Mouse (Mus musculus) myocyte (in vitro differentiated cells): ENCODE measurements around the gene Nkain2.

Experiments
- CEBPB ChIP-seq: IDR thresholded peaks from 2 replicates; pipeline ENCODE4 v1.6.1; 2011; ENCODE audit warnings: mild to moderate bottlenecking, moderate library complexity; ENCODE audit not compliant: poor library complexity, insufficient read depth, severe bottlenecking
- E2F4 ChIP-seq: IDR thresholded peaks from one replicate; pipeline ENCODE4 v1.6.1; 2011; ENCODE audit warnings: mild to moderate bottlenecking, control low read depth, moderate library complexity; ENCODE audit not compliant: insufficient read depth
- MAX ChIP-seq: IDR thresholded peaks from one replicate; pipeline ENCODE4 v1.6.1; 2011; ENCODE audit warnings: low read depth, mild to moderate bottlenecking, control low read depth
- MYOD1 ChIP-seq, 3 experiments: IDR thresholded peaks; one replicate each; pipeline ENCODE4 v1.6.1; 2011; ENCODE audit warnings: control low read depth in 2 of 3, low read depth in 2 of 3, mild to moderate bottlenecking in 2 of 3, moderate library complexity in 1 of 3; ENCODE audit not compliant: insufficient read length in 2 of 3, control insufficient read depth in 1 of 3
- POLR2A ChIP-seq: IDR thresholded peaks from one replicate; pipeline ENCODE4 v1.6.1; 2011; ENCODE audit warnings: low read depth, mild to moderate bottlenecking, control low read depth, moderate library complexity; ENCODE audit not compliant: insufficient read length
- POLR2AphosphoS2 ChIP-seq: IDR thresholded peaks from one replicate; pipeline ENCODE4 v1.6.1; 2011; ENCODE audit warnings: low read depth, control low read depth; ENCODE audit not compliant: insufficient read length
- TCF12 ChIP-seq: IDR thresholded peaks from one replicate; pipeline ENCODE4 v1.6.1; 2011; ENCODE audit warnings: mild to moderate bottlenecking, control low read depth; ENCODE audit not compliant: poor library complexity, insufficient read depth, severe bottlenecking
- USF1 ChIP-seq: IDR thresholded peaks from one replicate; pipeline ENCODE4 v1.6.1; 2011; ENCODE audit warnings: low read depth, mild to moderate bottlenecking, control low read depth, moderate library complexity

DNA sequence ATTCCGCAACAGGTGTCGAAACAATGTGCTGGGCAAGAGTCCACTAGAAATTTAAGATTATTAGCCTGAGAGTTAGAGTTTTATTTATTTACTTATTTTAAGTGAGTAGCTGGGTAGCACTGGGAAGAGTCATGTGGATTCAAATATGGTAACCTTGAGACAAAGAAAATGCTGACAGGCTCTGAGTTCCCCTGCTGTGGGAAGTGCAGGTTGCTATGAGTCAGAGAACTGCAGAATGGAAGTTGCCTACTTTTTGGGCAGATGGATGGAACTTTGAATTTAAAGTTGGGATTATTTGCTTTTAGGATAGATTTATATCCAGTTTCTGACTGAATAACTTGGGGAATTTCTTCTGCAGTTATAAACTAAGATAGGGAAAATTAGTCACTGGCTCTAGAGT, 259.2 kb downstream of the Nkain2 start:
- TF ChIP-seq TCF12 (no peak), POLR2A (no peak), POLR2AphosphoS2 (no peak), USF1 (no peak), MAX (no peak), MYOD1 (IDR thresholded peaks at IDR 0.05; ENCODE audit: control insufficient read depth in 1 of 3, insufficient read length in 2 of 3, low read depth in 2 of 3) (no peak), CEBPB (no peak), E2F4 (no peak)
